Mouse (Mus musculus) thymus, adult 2 months (tissue): ENCODE measurements around the gene Ralgds. TPM values are rescaled to one million over a fixed set of nuclear protein-coding genes. Genes with fewer than 3 reads are reported as not detected.

ENCODE experiments used
- DNase-seq: peaks from one replicate; pipeline ENCODE4 v3.0.0; 2021
- H3K27ac ChIP-seq: fragments of 200-500 bp; 2 replicates; pipeline ENCODE4 v1.5.1; 2012; ENCODE audit warnings: low read length, control low read depth; ENCODE audit not compliant: control insufficient read depth, insufficient read depth
- H3K27me3 ChIP-seq: fragments of 200-500 bp; 2 replicates; pipeline ENCODE4 v1.6.1; 2012; ENCODE audit warnings: mild to moderate bottlenecking, low read length, moderate library complexity, mixed read lengths; ENCODE audit not compliant: control insufficient read depth, insufficient read depth
- H3K36me3 ChIP-seq: fragments of 200-500 bp; 2 replicates; pipeline ENCODE4 v1.6.1; 2012; ENCODE audit warnings: mild to moderate bottlenecking, low read length, moderate library complexity; ENCODE audit not compliant: control insufficient read depth, insufficient read depth
- H3K4me1 ChIP-seq: fragments of 200-500 bp; replicated peaks from 2 replicates; pipeline ENCODE4 v1.6.1; 2012; ENCODE audit warnings: low read length; ENCODE audit not compliant: control insufficient read depth, insufficient read depth
- H3K4me3 ChIP-seq: fragments of 200-500 bp; 2 replicates; pipeline ENCODE4 v1.5.1; 2012; ENCODE audit warnings: mild to moderate bottlenecking, low read length, control low read depth, moderate library complexity; ENCODE audit not compliant: control insufficient read depth, insufficient read depth
- CTCF ChIP-seq: fragments of 200-500 bp; IDR thresholded peaks from 2 replicates; pipeline ENCODE4 v1.5.1; 2012; ENCODE audit warnings: mild to moderate bottlenecking, control low read depth, low read length, moderate library complexity, borderline replicate concordance; ENCODE audit not compliant: control insufficient read depth, poor library complexity, insufficient read depth; ENCODE audit errors: extremely low read depth
- POLR2A ChIP-seq: fragments of 200-500 bp; IDR thresholded peaks from 2 replicates; pipeline ENCODE4 v1.6.1; 2012; ENCODE audit warnings: mild to moderate bottlenecking, low read length, control low read depth, moderate library complexity; ENCODE audit not compliant: control insufficient read depth, poor library complexity, insufficient read depth; ENCODE audit errors: extremely low read depth
- WGBS: fragments of 180-500 bp; shearing (Covaris S2); methylation state at CpG from one replicate; pipeline ENCODE4 v1.1.7; 2018; 5-methylcytosine and 5-hydroxymethylcytosine counted together
- polyA plus RNA-seq: library from polyadenylated mRNA; depleted of rRNA; stranded (reverse); fragments of >200 nt; gene quantifications from 2 replicates; pipeline ENCODE4 v1.2.3, GENCODE M21; 2012; rRNA removed

Gene Ralgds
- 45.4 and 51.6 TPM in 2 replicates for polyA plus RNA-seq

- WGBS, result under 1% methylated on average over 71 of the region's 71 CpGs
- no peak within 1 kb of the TSS for H3K27ac ChIP-seq
- peak; percentile 57 for DNase-seq
- no peaks in the 10 kb centered on the region; the same call in 1 of the 2 replicates for H3K27me3 ChIP-seq
- H3K4me1 ChIP-seq, result peaks cover 25% of the 10 kb centered on the region
- H3K36me3 ChIP-seq, result no peaks in the 10 kb centered on the region
- peak within 1 kb of the TSS; percentile 60 for H3K4me3 ChIP-seq
- TF ChIP-seq POLR2A (peak; percentile 60), CTCF (0 out of 2 replicates have a peak, but pooled peaks have one; percentile 44)
Observed at GRCm38 (mm10) chr2:28512798-28513401, at the start of gene Ralgds. Gene Ralgds (plus strand): TSS chr2:28513125.

GRCm38 (mm10) chr2:28463919-28464318 is 49.0 kb upstream of the Ralgds start:
- TF ChIP-seq CTCF (peak; percentile 58; the same call in 1 of the 2 replicates), POLR2A (no peak)
- H3K4me1 ChIP-seq, result peaks cover 13% of the 10 kb centered on the region
- 74% methylated on average over 3 of the region's 3 CpGs for WGBS
- no peaks in the 10 kb centered on the region; the same call in 1 of the 2 replicates for H3K27me3 ChIP-seq
- H3K27ac ChIP-seq, result no peak overlapping the region
- no peaks in the 10 kb centered on the region for H3K36me3 ChIP-seq
- H3K4me3 ChIP-seq, result no peak overlapping the region
- DNase-seq, result peak; percentile 77

- H3K4me1 ChIP-seq, result peaks cover 19% of the 10 kb centered on the region
Observed at GRCm38 (mm10) chr2:28464919-28465318, 48.0 kb upstream of the Ralgds start.

GRCm38 (mm10) chr2:28465836-28466518 is 46.9 kb upstream of the Ralgds start, which contains the start of gene 1700007K13Rik:
Gene 1700007K13Rik (minus strand): TSS chr2:28466332.
- H3K27ac ChIP-seq, result no peak within 1 kb of the TSS
- 4% methylated on average over 25 of the region's 25 CpGs for WGBS
- TF ChIP-seq CTCF (no peak), POLR2A (no peak)
- H3K36me3 ChIP-seq, result peaks cover 9% of the 10 kb centered on the region
- no peaks in the 10 kb centered on the region; the same call in 1 of the 2 replicates for H3K27me3 ChIP-seq
- peak; percentile 74 for DNase-seq
- H3K4me3 ChIP-seq, result no peak within 1 kb of the TSS
- H3K4me1 ChIP-seq, result peaks cover 19% of the 10 kb centered on the region

More at GRCm38 (mm10) chr2:28464919-28465318, 48.0 kb upstream of the Ralgds start:
- no peak for DNase-seq
- 91% methylated on average over 9 of the region's 9 CpGs for WGBS
- H3K4me3 ChIP-seq, result no peak overlapping the region
- H3K27me3 ChIP-seq, result no peaks in the 10 kb centered on the region; the same call in 1 of the 2 replicates
- H3K36me3 ChIP-seq, result peaks cover 5% of the 10 kb centered on the region
- TF ChIP-seq POLR2A, result no peak
- no peak for TF ChIP-seq CTCF
- H3K27ac ChIP-seq, result no peak overlapping the region

- H3K36me3 ChIP-seq, result peaks cover 9% of the 10 kb centered on the region
- DNase-seq, result peak; percentile 81
- H3K27me3 ChIP-seq, result no peaks in the 10 kb centered on the region; the same call in 1 of the 2 replicates
- H3K27ac ChIP-seq, result no peak within 1 kb of the TSS
- WGBS, result under 1% methylated on average over 52 of the region's 52 CpGs
- peak within 1 kb of the TSS; percentile 67 for H3K4me3 ChIP-seq
- H3K4me1 ChIP-seq, result peaks cover 19% of the 10 kb centered on the region
- TF ChIP-seq POLR2A (peak; percentile 55; the same call in 1 of the 2 replicates), CTCF (peak; percentile 96)
Observed at GRCm38 (mm10) chr2:28467860-28468485, 45.0 kb upstream of the Ralgds start, which contains the start of gene Mrps2. Gene Mrps2 (plus strand): TSS chr2:28468066.

- TF ChIP-seq CTCF, result no peak
- TF ChIP-seq POLR2A, result no peak
- Histone ChIP-seq H3K4me3 (peak overlapping the region; percentile 67), H3K4me1 (peaks cover 19% of the 10 kb centered on the region), H3K36me3 (peaks cover 9% of the 10 kb centered on the region), H3K27me3 (no peaks in the 10 kb centered on the region; the same call in 1 of the 2 replicates), H3K27ac (no peak overlapping the region)
- WGBS, result 58% methylated on average over 18 of the region's 18 CpGs
- no peak for DNase-seq
Observed at GRCm38 (mm10) chr2:28468486-28469225, 44.3 kb upstream of the Ralgds start.
